Mouse (Mus musculus): ENCODE results near the gene Gpt2. TPM values are rescaled to one million over a fixed set of nuclear protein-coding genes. Genes with fewer than 3 reads are reported as not detected.

The Gpt2 gene
- polyA plus RNA-seq, 1 experiment: 1.5 TPM

DNA sequence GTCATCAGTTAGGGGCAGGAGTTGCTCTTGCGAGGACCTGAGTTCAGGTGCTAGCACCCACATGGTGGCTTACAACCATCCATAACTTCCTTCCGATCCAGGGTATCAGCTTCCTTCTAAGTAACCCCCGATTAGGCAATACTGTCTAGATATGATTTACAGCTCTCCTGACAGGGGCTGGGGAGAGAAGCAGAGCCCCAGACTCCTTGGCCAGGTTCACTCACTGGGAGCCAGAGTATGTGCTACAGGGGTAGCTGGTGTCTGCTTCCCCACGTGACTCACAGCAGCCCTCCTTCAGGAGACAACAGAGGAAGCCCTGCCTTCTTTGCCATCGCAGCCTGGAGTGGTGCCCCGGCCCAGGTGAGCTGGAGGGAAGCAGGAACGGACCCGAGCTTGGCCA, 37.6 kb upstream of the Gpt2 start:
- WGBS: 68% methylated on average over 8 of the region's 8 CpGs
- Histone ChIP-seq H3K27me3 (ENCODE audit: control insufficient read depth, insufficient read depth, low read length) (no peaks in the 10 kb centered on the region), H3K4me3 (ENCODE audit: extremely low read depth, insufficient read depth, insufficient read length) (no peak overlapping the region), H3K27ac (ENCODE audit: insufficient read depth, low read length) (no peak overlapping the region), H3K4me1 (ENCODE audit: control insufficient read depth, insufficient read depth, insufficient read length) (no peaks in the 10 kb centered on the region), H3K36me3 (ENCODE audit: control insufficient read depth, insufficient read depth, low read length) (no peaks in the 10 kb centered on the region)
- no peak for TF ChIP-seq POLR2A (IDR thresholded peaks at IDR 0.05; ENCODE audit: low read depth, low read length)
- TF ChIP-seq CTCF (IDR thresholded peaks at IDR 0.05; ENCODE audit: extremely low read depth, insufficient read depth, insufficient read length, insufficient replicate concordance): no peak
- DNase-seq (ENCODE audit: low read depth in 1 of 2, low spot score in 2 of 2): no peak

DNA sequence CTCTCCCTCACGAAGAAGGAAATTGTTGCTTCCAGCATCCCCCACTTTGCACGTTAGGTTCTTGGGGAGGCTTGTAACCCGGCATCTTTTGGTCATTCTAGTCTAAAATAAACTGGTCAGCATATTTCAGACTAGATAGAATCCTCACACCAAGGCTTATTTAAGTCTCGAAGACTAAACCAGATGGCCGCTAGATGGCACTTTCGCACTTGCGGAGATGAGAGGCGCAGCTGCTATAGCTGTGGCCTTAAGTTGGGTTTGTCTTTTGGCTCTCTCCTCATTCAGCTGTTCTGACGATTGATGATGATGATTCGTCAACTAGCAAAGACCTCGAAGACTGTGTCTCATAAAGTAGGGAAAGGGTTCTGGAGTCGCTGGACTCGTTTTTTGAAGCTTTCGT, 35.8 kb upstream of the Gpt2 start:
- H3K4me1 ChIP-seq (ENCODE audit: control insufficient read depth, insufficient read depth, insufficient read length): no peaks in the 10 kb centered on the region
- TF ChIP-seq POLR2A (IDR thresholded peaks at IDR 0.05; ENCODE audit: low read depth, low read length) (no peak), CTCF (IDR thresholded peaks at IDR 0.05; ENCODE audit: extremely low read depth, insufficient read depth, insufficient read length, insufficient replicate concordance) (peak; percentile 75; the same call in 1 of the 2 replicates)
- H3K36me3 ChIP-seq (ENCODE audit: control insufficient read depth, insufficient read depth, low read length): no peaks in the 10 kb centered on the region
- no peak overlapping the region for H3K4me3 ChIP-seq (ENCODE audit: extremely low read depth, insufficient read depth, insufficient read length)
- WGBS: 12% methylated on average over 14 of the region's 14 CpGs
- DNase-seq (ENCODE audit: low read depth in 1 of 2, low spot score in 2 of 2): peak; percentile 45 to 48
- no peak overlapping the region for H3K27ac ChIP-seq (ENCODE audit: insufficient read depth, low read length)
- H3K27me3 ChIP-seq (ENCODE audit: control insufficient read depth, insufficient read depth, low read length): no peaks in the 10 kb centered on the region

DNA sequence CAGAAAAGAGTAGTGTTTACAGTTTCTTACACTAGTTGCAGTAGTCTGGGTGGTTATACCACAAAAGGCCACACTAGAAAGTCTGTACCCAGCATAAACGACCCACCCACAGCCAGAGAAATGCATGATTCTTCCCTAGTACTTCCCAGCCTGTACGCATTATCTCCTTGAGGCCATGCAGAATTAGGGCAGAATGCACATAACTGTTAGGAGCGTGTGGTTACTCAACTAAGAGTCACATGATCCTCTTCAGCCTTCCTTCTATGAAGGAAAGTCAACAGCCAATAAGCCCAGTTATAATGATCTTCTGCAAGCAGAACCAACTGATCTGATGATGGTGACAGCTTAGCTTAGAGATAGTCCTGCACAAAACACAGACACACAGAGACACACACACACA, 32.8 kb upstream of the Gpt2 start:
- H3K4me1 ChIP-seq (ENCODE audit: control insufficient read depth, insufficient read depth, insufficient read length): no peaks in the 10 kb centered on the region
- TF ChIP-seq CTCF (IDR thresholded peaks at IDR 0.05; ENCODE audit: extremely low read depth, insufficient read depth, insufficient read length, insufficient replicate concordance) (no peak), POLR2A (IDR thresholded peaks at IDR 0.05; ENCODE audit: low read depth, low read length) (no peak)
- no peak for DNase-seq (ENCODE audit: low read depth in 1 of 2, low spot score in 2 of 2)
- 71% methylated on average over 3 of the region's 3 CpGs for WGBS
- no peak overlapping the region for H3K4me3 ChIP-seq (ENCODE audit: extremely low read depth, insufficient read depth, insufficient read length)
- H3K27ac ChIP-seq (ENCODE audit: insufficient read depth, low read length): no peak overlapping the region
- no peaks in the 10 kb centered on the region for H3K36me3 ChIP-seq (ENCODE audit: control insufficient read depth, insufficient read depth, low read length)
- no peaks in the 10 kb centered on the region for H3K27me3 ChIP-seq (ENCODE audit: control insufficient read depth, insufficient read depth, low read length)

DNA sequence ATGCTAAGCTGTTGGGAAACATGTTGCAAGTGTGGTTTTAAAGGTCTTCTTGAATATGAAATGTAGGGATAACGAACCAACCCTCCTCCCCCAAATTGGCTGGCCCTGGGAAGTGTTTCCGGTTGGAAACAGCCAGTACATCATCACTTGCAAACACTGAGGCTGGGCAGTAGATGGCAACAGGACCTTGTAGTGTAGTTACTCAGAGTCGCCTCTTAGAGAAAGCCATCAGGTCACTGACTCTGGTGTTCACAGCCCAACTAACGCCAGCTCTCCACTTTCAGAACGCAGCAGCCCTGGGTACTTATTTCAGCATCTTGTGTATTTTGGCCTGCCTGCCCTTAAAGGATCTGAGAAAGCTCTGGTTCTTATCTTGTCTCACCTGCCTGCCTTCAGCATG, 31.6 kb upstream of the Gpt2 start:
- no peak overlapping the region for H3K4me3 ChIP-seq (ENCODE audit: extremely low read depth, insufficient read depth, insufficient read length)
- TF ChIP-seq CTCF (IDR thresholded peaks at IDR 0.05; ENCODE audit: extremely low read depth, insufficient read depth, insufficient read length, insufficient replicate concordance) (no peak), POLR2A (IDR thresholded peaks at IDR 0.05; ENCODE audit: low read depth, low read length) (no peak)
- H3K36me3 ChIP-seq (ENCODE audit: control insufficient read depth, insufficient read depth, low read length): no peaks in the 10 kb centered on the region
- H3K27ac ChIP-seq (ENCODE audit: insufficient read depth, low read length): no peak overlapping the region
- H3K4me1 ChIP-seq (ENCODE audit: control insufficient read depth, insufficient read depth, insufficient read length): no peaks in the 10 kb centered on the region
- 75% methylated on average over 5 of the region's 5 CpGs for WGBS
- DNase-seq (ENCODE audit: low read depth in 1 of 2, low spot score in 2 of 2): no peak
- H3K27me3 ChIP-seq (ENCODE audit: control insufficient read depth, insufficient read depth, low read length): no peaks in the 10 kb centered on the region

- no peaks in the 10 kb centered on the region for H3K4me1 ChIP-seq (ENCODE audit: control insufficient read depth, insufficient read depth, insufficient read length)
- no peaks in the 10 kb centered on the region for H3K27me3 ChIP-seq (ENCODE audit: control insufficient read depth, insufficient read depth, low read length)
- no peak overlapping the region for H3K4me3 ChIP-seq (ENCODE audit: extremely low read depth, insufficient read depth, insufficient read length)
- no peaks in the 10 kb centered on the region for H3K36me3 ChIP-seq (ENCODE audit: control insufficient read depth, insufficient read depth, low read length)
- no peak for DNase-seq (ENCODE audit: low read depth in 1 of 2, low spot score in 2 of 2)
- no peak for TF ChIP-seq POLR2A (IDR thresholded peaks at IDR 0.05; ENCODE audit: low read depth, low read length)
- 0 out of 2 replicates have a peak, but pooled peaks have one; percentile 9 for TF ChIP-seq CTCF (IDR thresholded peaks at IDR 0.05; ENCODE audit: extremely low read depth, insufficient read depth, insufficient read length, insufficient replicate concordance)
- 92% methylated on average over 3 of the region's 3 CpGs for WGBS
- H3K27ac ChIP-seq (ENCODE audit: insufficient read depth, low read length): no peak overlapping the region
Measured at GRCm38 (mm10) chr8:85461377-85461776, 31.0 kb upstream of the Gpt2 start.

DNA sequence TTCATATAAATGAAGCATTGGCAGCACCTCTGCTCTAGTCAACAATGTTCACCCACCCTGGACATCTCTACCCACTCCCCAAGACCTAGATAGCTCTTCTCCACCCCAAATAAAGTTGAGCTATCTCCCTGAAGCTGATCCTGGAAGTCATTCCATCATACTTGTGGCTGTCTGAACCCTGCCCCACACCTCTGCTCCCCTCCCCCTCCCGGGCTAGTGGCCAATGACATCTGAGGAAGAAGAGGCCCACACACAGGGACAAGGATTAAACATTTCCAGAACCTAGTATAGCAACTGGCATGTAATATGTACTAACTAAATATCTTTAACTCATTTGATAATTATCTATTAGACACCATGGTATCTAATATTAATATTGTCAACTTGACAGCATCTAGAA, 29.9 kb upstream of the Gpt2 start:
- Histone ChIP-seq H3K27me3 (ENCODE audit: control insufficient read depth, insufficient read depth, low read length) (no peaks in the 10 kb centered on the region), H3K4me1 (ENCODE audit: control insufficient read depth, insufficient read depth, insufficient read length) (no peaks in the 10 kb centered on the region), H3K36me3 (ENCODE audit: control insufficient read depth, insufficient read depth, low read length) (no peaks in the 10 kb centered on the region), H3K4me3 (ENCODE audit: extremely low read depth, insufficient read depth, insufficient read length) (no peak overlapping the region), H3K27ac (ENCODE audit: insufficient read depth, low read length) (no peak overlapping the region)
- TF ChIP-seq CTCF (IDR thresholded peaks at IDR 0.05; ENCODE audit: extremely low read depth, insufficient read depth, insufficient read length, insufficient replicate concordance): no peak
- no peak for TF ChIP-seq POLR2A (IDR thresholded peaks at IDR 0.05; ENCODE audit: low read depth, low read length)
- DNase-seq (ENCODE audit: low read depth in 1 of 2, low spot score in 2 of 2): no peak
- WGBS: 70% methylated on average over 1 of the region's 1 CpGs

DNA sequence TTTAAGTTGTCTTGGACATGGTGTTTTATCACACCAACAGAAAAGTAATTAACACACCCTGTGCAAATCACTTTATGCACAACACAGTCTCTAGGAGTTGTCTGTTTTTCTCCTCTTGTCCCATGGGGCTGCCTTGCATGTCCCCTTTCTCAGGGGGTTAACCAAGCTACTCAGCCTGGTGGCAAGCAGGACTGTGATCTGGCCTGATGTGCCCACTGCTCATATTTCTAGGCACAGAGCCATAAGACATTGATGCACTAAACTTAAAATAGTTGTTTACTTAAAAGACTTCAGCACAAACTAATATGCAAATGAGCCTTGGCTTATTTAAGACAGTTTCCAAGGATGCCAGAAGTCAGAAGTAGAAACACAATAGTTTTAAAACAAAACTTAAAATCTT, 28.1 kb upstream of the Gpt2 start:
- Histone ChIP-seq H3K4me1 (ENCODE audit: control insufficient read depth, insufficient read depth, insufficient read length) (no peaks in the 10 kb centered on the region), H3K27ac (ENCODE audit: insufficient read depth, low read length) (no peak overlapping the region), H3K4me3 (ENCODE audit: extremely low read depth, insufficient read depth, insufficient read length) (no peak overlapping the region), H3K36me3 (ENCODE audit: control insufficient read depth, insufficient read depth, low read length) (no peaks in the 10 kb centered on the region), H3K27me3 (ENCODE audit: control insufficient read depth, insufficient read depth, low read length) (no peaks in the 10 kb centered on the region)
- TF ChIP-seq POLR2A (IDR thresholded peaks at IDR 0.05; ENCODE audit: low read depth, low read length) (no peak), CTCF (IDR thresholded peaks at IDR 0.05; ENCODE audit: extremely low read depth, insufficient read depth, insufficient read length, insufficient replicate concordance) (no peak)
- no peak for DNase-seq (ENCODE audit: low read depth in 1 of 2, low spot score in 2 of 2)
